Mouse (Mus musculus) inflammation-experienced regulatory T-cells, adult 6 months (primary cell): ENCODE measurements around the gene Notch3. TPM values are rescaled to one million over a fixed set of nuclear protein-coding genes. Genes with fewer than 3 reads are reported as not detected.

ENCODE experiments used
- ATAC-seq: one replicate; pipeline ENCODE4 v1.8.0; 2017
- polyA plus RNA-seq, 3 experiments: library from polyadenylated mRNA; unstranded; fragments of 100-300 nt; shearing (Covaris generic); gene quantifications; one replicate each; pipeline ENCODE4 v1.2.1; 2017

Notch3 gene
- polyA plus RNA-seq, 3 experiments from 2014 or later: not detected

- ATAC-seq: peak; percentile 96
These were observed 75.0 kb downstream of the Notch3 start for GRCm38 (mm10) chr17:32091364-32092240.

- no peak for ATAC-seq
These were observed 75.7 kb downstream of the Notch3 start for GRCm38 (mm10) chr17:32091032-32091363.

GRCm38 (mm10) chr17:32087069-32087468 lies 79.6 kb downstream of the Notch3 start:
- ATAC-seq: no peak

- no peak for ATAC-seq
These were observed 83.3 kb downstream of the Notch3 start for GRCm38 (mm10) chr17:32083351-32083750.

GRCm38 (mm10) chr17:32075164-32075563 lies 91.5 kb downstream of the Notch3 start:
- peak; percentile 54 for ATAC-seq

GRCm38 (mm10) chr17:32074658-32075057 lies 92.0 kb downstream of the Notch3 start:
- ATAC-seq: no peak

GRCm38 (mm10) chr17:32073359-32073758 lies 93.3 kb downstream of the Notch3 start:
- ATAC-seq: peak; percentile 60

Other genes with a start within 250 kb of the Notch3 start
- gene Rrp1b, start 130.8 kb downstream of the Notch3 start, polyA plus RNA-seq: 10 to 100 TPM; 59.8 to 76.9 (median 64.4) TPM
- 1 to 10 TPM in 2 of 3 experiments, under 1 TPM in 1; 0.57 to 5.1 (median 3.2) TPM for gene Hsf2bp, start 130.5 kb downstream of the Notch3 start, polyA plus RNA-seq
- gene Ephx3, start 22.7 kb upstream of the Notch3 start, polyA plus RNA-seq: under 1 TPM in 2 of 3 experiments, not detected in 1; 0.15 to 0.23 TPM
- gene Brd4, start 117.9 kb upstream of the Notch3 start, polyA plus RNA-seq: 10 to 100 TPM; 58.7 to 77.4 (median 72.6) TPM
- gene Akap8, start 154.4 kb upstream of the Notch3 start, polyA plus RNA-seq: 100 to 1,000 TPM; 122 to 190 (median 146) TPM
- 10 to 100 TPM; 31.9 to 78.6 (median 57.6) TPM for gene Akap8l, start 183.8 kb upstream of the Notch3 start, polyA plus RNA-seq
- 10 to 100 TPM in 2 of 3 experiments, 1 to 10 TPM in 1; 9.5 to 14.6 (median 11.6) TPM for gene Wiz, start 222.6 kb upstream of the Notch3 start, polyA plus RNA-seq
- gene Rasal3, start 236.7 kb upstream of the Notch3 start, polyA plus RNA-seq: 100 to 1,000 TPM; 109 to 139 (median 109) TPM